Mouse (Mus musculus) MEL (cell line): ENCODE data around the gene Kif26b. TPM values are rescaled to one million over a fixed set of nuclear protein-coding genes. Genes with fewer than 3 reads are reported as not detected.

Experiments
- DNase-seq: peaks from one replicate; pipeline ENCODE4 v3.0.0; 2011; ENCODE audit warnings: low read depth, low spot score
- H3K27ac ChIP-seq: 2 replicates; pipeline ENCODE4 v1.5.1; 2012; ENCODE audit warnings: low read depth, mild to moderate bottlenecking, control low read depth, low read length, moderate library complexity; ENCODE audit not compliant: control insufficient read depth
- H3K27me3 ChIP-seq, 2 experiments: fragments of 150-350 bp in 1 of 2; sonication (generic) in 1 of 2; 2 replicates each; pipeline ENCODE4 v1.6.1; 2012; ENCODE audit warnings: low read length in 2 of 2, mild to moderate bottlenecking in 2 of 2, improper control_type of control experiment in 1 of 2, moderate library complexity in 1 of 2; ENCODE audit not compliant: insufficient read depth in 2 of 2, control insufficient read depth in 1 of 2
- H3K36me3 ChIP-seq, 2 experiments: 2 replicates each; pipeline ENCODE4 v1.6.1; 2012 to 2014; ENCODE audit warnings: low read length in 2 of 2, improper control_type of control experiment in 1 of 2, inconsistent platforms in 1 of 2, mild to moderate bottlenecking in 1 of 2; ENCODE audit not compliant: insufficient read depth in 2 of 2, control insufficient read depth in 1 of 2
- H3K4me1 ChIP-seq, 2 experiments: fragments of 150-350 bp in 1 of 2; sonication (generic) in 1 of 2; 2 replicates each; pipeline ENCODE4 v1.6.1; 2012; ENCODE audit warnings: low read length in 2 of 2, improper control_type of control experiment in 1 of 2, mild to moderate bottlenecking in 1 of 2; ENCODE audit not compliant: insufficient read depth in 2 of 2, control insufficient read depth in 1 of 2
- H3K4me3 ChIP-seq, 2 experiments: fragments of 150-350 bp in 1 of 2; sonication (generic) in 1 of 2; 2 replicates each; pipeline ENCODE4 v1.5.1; 2012; ENCODE audit warnings: low read depth in 2 of 2, low read length in 2 of 2, mild to moderate bottlenecking in 2 of 2, moderate library complexity in 2 of 2, control low read depth in 1 of 2, improper control_type of control experiment in 1 of 2; ENCODE audit not compliant: control insufficient read depth in 1 of 2, insufficient read depth in 1 of 2
- H3K79me2 ChIP-seq: 2 replicates; pipeline ENCODE4 v1.6.1; 2012; ENCODE audit warnings: mild to moderate bottlenecking, low read length, moderate library complexity; ENCODE audit not compliant: control insufficient read depth, poor library complexity, insufficient read depth
- H3K9ac ChIP-seq: 2 replicates; pipeline ENCODE4 v1.6.1; 2012; ENCODE audit warnings: low read depth, mild to moderate bottlenecking, control low read depth, low read length, moderate library complexity; ENCODE audit not compliant: control insufficient read depth, poor library complexity, severe bottlenecking
- H3K9me3 ChIP-seq: fragments of 150-350 bp; sonication (generic); replicated peaks from 2 replicates; pipeline ENCODE4 v1.6.1; 2012; ENCODE audit warnings: mild to moderate bottlenecking, low read length, improper control_type of control experiment, moderate library complexity; ENCODE audit not compliant: insufficient read depth
- CHD2 ChIP-seq: IDR thresholded peaks from 2 replicates; pipeline ENCODE4 v1.6.1; 2011; ENCODE audit warnings: low read length, improper control_type of control experiment
- CTCF ChIP-seq, 3 experiments: IDR thresholded peaks in 2 of 3; conservative IDR thresholded peaks in 1 of 3; 2 replicates each; pipeline ENCODE4 v1.5.1; 2011 to 2012; ENCODE audit warnings: low read length in 3 of 3, low read depth in 2 of 3, mild to moderate bottlenecking in 2 of 3, improper control_type of control experiment in 1 of 3, inconsistent platforms in 1 of 3, mixed read lengths in 1 of 3, moderate library complexity in 1 of 3; ENCODE audit not compliant: control insufficient read depth in 1 of 3, insufficient read depth in 1 of 3, poor library complexity in 1 of 3, severe bottlenecking in 1 of 3
- ETS1 ChIP-seq: IDR thresholded peaks from 2 replicates; pipeline ENCODE4 v1.6.1; 2012; ENCODE audit warnings: low read depth, mild to moderate bottlenecking, inconsistent platforms, low read length, improper control_type of control experiment, moderate library complexity
- GABPA ChIP-seq: IDR thresholded peaks from 2 replicates; pipeline ENCODE4 v1.6.1; 2012; ENCODE audit warnings: low read depth, mild to moderate bottlenecking, inconsistent platforms, low read length, improper control_type of control experiment, moderate library complexity
- HCFC1 ChIP-seq: IDR thresholded peaks from 2 replicates; pipeline ENCODE4 v1.6.1; 2012; ENCODE audit warnings: low read depth, mild to moderate bottlenecking, inconsistent platforms, low read length, improper control_type of control experiment, moderate library complexity
- JUND ChIP-seq: IDR thresholded peaks from 2 replicates; pipeline ENCODE4 v1.6.1; 2011; ENCODE audit warnings: low read depth, mild to moderate bottlenecking, improper control_type of control experiment, low read length
- KAT2A ChIP-seq: conservative IDR thresholded peaks from 2 replicates; pipeline ENCODE4 v1.6.1; 2012; ENCODE audit warnings: low read depth, low read length, improper control_type of control experiment, inconsistent platforms
- MAFK ChIP-seq: IDR thresholded peaks from 2 replicates; pipeline ENCODE4 v1.6.1; 2011; ENCODE audit warnings: low read depth, mild to moderate bottlenecking, low read length, improper control_type of control experiment, borderline replicate concordance
- MXI1 ChIP-seq: IDR thresholded peaks from 2 replicates; pipeline ENCODE4 v1.6.1; 2011; ENCODE audit warnings: mild to moderate bottlenecking, low read depth, low read length, improper control_type of control experiment
- MYC ChIP-seq: IDR thresholded peaks from 2 replicates; pipeline ENCODE4 v1.6.1; 2011; ENCODE audit warnings: low read depth, mild to moderate bottlenecking, low read length, improper control_type of control experiment, moderate library complexity
- NELFE ChIP-seq: IDR thresholded peaks from 2 replicates; pipeline ENCODE4 v1.6.1; 2011; ENCODE audit warnings: low read depth, low read length, improper control_type of control experiment
- POLR2A ChIP-seq, 2 experiments: IDR thresholded peaks; 2 replicates each; pipeline ENCODE4 v1.6.1; 2011 to 2012; ENCODE audit warnings: low read length in 2 of 2, mild to moderate bottlenecking in 2 of 2, control low read depth in 1 of 2, improper control_type of control experiment in 1 of 2, low read depth in 1 of 2, moderate library complexity in 1 of 2; ENCODE audit not compliant: control insufficient read depth in 1 of 2, insufficient read depth in 1 of 2, poor library complexity in 1 of 2
- POLR2AphosphoS2 ChIP-seq: IDR thresholded peaks from 2 replicates; pipeline ENCODE4 v1.6.1; 2011; ENCODE audit warnings: low read length, improper control_type of control experiment
- RCOR1 ChIP-seq: IDR thresholded peaks from 2 replicates; pipeline ENCODE4 v1.6.1; 2012; ENCODE audit warnings: low read depth, mild to moderate bottlenecking, inconsistent platforms, low read length, improper control_type of control experiment
- SMC3 ChIP-seq: IDR thresholded peaks from 2 replicates; pipeline ENCODE4 v1.6.1; 2011; ENCODE audit warnings: low read depth, low read length, improper control_type of control experiment
- TCF12 ChIP-seq: IDR thresholded peaks from 2 replicates; pipeline ENCODE4 v1.6.1; 2014; ENCODE audit warnings: low read depth, mild to moderate bottlenecking, inconsistent platforms, low read length, improper control_type of control experiment, moderate library complexity
- UBTF ChIP-seq: IDR thresholded peaks from 2 replicates; pipeline ENCODE4 v1.6.1; 2012; ENCODE audit warnings: low read depth, mild to moderate bottlenecking, inconsistent platforms, low read length, improper control_type of control experiment, moderate library complexity, borderline replicate concordance; ENCODE audit not compliant: insufficient read depth
- ZC3H11A ChIP-seq: IDR thresholded peaks from 2 replicates; pipeline ENCODE4 v1.6.1; 2012; ENCODE audit warnings: low read depth, mild to moderate bottlenecking, inconsistent platforms, low read length, improper control_type of control experiment
- ZKSCAN1 ChIP-seq: IDR thresholded peaks from 2 replicates; pipeline ENCODE4 v1.6.1; 2012; ENCODE audit warnings: low read depth, mild to moderate bottlenecking, inconsistent platforms, low read length, improper control_type of control experiment, moderate library complexity
- polyA plus RNA-seq, 2 experiments: library from polyadenylated mRNA; stranded (reverse) in 1 of 2; unstranded in 1 of 2; fragments of >175 nt in 1 of 2; fragments of >200 nt in 1 of 2; gene quantifications; 2 replicates each; pipeline versions ENCODE4 v1.2.1 to v1.2.4; 2012; ENCODE audit warnings: low replicate concordance in 2 of 2, low read depth in 1 of 2; ENCODE audit not compliant: insufficient read length in 2 of 2, insufficient read depth in 1 of 2, missing spikeins in 1 of 2
- total RNA-seq: library from RNA; depleted of rRNA; stranded (reverse); fragments of 300-350 nt; gene quantifications from 2 replicates; pipeline ENCODE4 v1.2.3, GENCODE M21; 2012

Kif26b gene
- total and polyA plus RNA-seq, 3 experiments, result 0.08 to 0.50 TPM; not detected in 1

DNA sequence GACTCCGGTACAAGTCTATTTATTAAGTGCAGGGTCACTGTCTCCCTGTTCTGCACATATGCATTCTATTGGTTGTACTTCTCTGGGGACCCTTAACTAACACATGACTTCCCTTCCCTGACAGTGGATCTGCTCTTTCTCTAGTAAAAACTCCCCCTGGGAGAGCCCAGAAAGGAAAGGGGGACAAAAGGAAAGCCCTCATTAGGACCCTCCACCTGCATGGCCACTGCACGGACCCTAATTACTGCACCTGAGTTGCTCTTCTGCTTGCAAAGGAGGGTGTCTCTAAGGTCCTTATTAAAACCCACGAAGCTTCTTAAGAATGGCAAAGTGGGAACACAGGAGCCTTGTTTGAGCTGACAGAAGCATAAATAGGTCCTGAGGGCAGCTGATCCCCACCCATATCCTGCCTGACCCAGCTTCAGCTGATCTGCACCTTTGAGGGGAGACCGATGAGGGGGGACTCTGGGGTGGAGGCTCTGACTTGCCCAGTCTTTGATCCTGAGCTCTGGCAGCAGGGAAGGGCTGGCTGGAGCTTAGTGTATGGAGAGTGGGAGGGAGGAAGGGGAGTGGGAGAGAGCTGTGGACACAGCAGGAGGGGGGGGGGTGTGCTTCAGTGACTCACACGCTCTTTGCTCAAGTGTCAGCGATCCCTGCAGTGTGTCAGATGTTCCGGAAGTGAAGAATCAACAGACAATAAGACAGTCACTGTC, 413.5 kb downstream of the Kif26b start:
- Histone ChIP-seq H3K4me3 (no peak overlapping the region), H3K27ac (no peak overlapping the region), H3K36me3 (no peaks in the 10 kb centered on the region), H3K4me1 (no peaks in the 10 kb centered on the region), H3K79me2 (no peaks in the 10 kb centered on the region), H3K27me3 (peaks cover 0 to 2% of the 10 kb centered on the region in 2 experiments; a peak in 1 of 4 replicates), H3K9ac (no peak overlapping the region), H3K9me3 (no peaks in the 10 kb centered on the region)
- no peak for TF ChIP-seq HCFC1
- TF ChIP-seq TCF12, result no peak
- no peak for TF ChIP-seq JUND
- no peak for TF ChIP-seq ZKSCAN1
- no peak for TF ChIP-seq UBTF
- no peak for TF ChIP-seq MXI1
- TF ChIP-seq MYC, result no peak
- no peak for TF ChIP-seq KAT2A
- no peak for TF ChIP-seq SMC3
- DNase-seq, result no peak

DNA sequence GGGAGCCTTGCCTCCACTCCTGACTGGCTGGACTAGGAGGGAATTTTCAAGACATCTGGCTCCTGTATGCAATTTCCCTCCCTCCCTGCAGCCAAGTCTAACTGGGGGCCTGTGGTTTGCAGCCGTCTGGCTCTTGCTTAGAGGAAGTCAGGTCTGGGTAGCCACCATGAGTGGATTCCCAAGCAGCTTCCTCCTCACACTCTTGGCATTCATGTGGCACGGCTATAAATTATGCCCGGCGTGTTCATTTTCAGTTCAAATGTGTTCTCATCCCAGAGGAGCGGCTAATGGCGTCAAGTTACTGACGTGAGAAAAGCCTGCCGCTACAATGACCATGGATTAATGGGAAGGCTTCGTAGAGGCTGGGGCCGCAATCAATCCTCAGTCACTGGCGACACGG, 424.0 kb downstream of the Kif26b start:
- TF ChIP-seq MAFK, result no peak
- no peak for TF ChIP-seq POLR2AphosphoS2
- TF ChIP-seq ETS1, result no peak
- H3K4me1 ChIP-seq, result no peaks in the 10 kb centered on the region
- no peak overlapping the region for H3K9ac ChIP-seq
- no peak for DNase-seq
- no peaks in the 10 kb centered on the region for H3K27me3 ChIP-seq
- no peaks in the 10 kb centered on the region; the same call in 1 of the 2 replicates for H3K9me3 ChIP-seq
- no peaks in the 10 kb centered on the region for H3K79me2 ChIP-seq
- H3K4me3 ChIP-seq, result no peak overlapping the region
- no peak overlapping the region for H3K27ac ChIP-seq
- H3K36me3 ChIP-seq, result no peaks in the 10 kb centered on the region

DNA sequence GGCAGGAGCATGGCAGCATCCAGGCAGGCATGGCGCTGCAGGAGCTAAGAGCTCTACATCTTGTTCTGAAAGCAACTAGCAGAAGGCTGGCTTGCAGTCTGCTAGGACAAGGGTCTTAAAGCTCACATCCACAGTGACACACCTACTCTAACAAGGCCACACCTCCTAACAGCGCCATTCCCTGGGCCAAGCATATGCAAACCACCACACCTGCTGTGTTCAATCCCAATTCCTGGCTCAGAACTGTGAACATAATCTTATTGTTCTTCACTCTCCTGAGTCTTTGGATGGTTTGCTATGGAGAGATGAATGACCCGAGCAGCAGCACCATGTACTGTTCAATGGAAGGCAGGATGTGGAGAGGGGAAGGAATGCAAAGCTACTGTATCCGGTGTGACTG, 429.7 kb downstream of the Kif26b start:
- Histone ChIP-seq H3K27ac (no peak overlapping the region), H3K79me2 (no peaks in the 10 kb centered on the region), H3K4me1 (no peaks in the 10 kb centered on the region), H3K9ac (no peak overlapping the region), H3K27me3 (no peaks in the 10 kb centered on the region), H3K4me3 (no peak overlapping the region), H3K36me3 (no peaks in the 10 kb centered on the region), H3K9me3 (no peaks in the 10 kb centered on the region)
- TF ChIP-seq GABPA (no peak), NELFE (no peak), CHD2 (no peak), RCOR1 (no peak), ZC3H11A (no peak), POLR2AphosphoS2 (no peak), POLR2A (IDR thresholded peaks at IDR 0.05; ENCODE audit: control insufficient read depth in 1 of 2, insufficient read depth in 1 of 2, low read depth in 1 of 2, low read length in 2 of 2, poor library complexity in 1 of 2) (no peak), CTCF (IDR thresholded peaks at IDR 0.05 in 2 of 3, conservative IDR thresholded peaks at IDR 0.05 in 1 of 3; ENCODE audit: control insufficient read depth in 1 of 3, insufficient read depth in 1 of 3, low read depth in 2 of 3, low read length in 3 of 3, poor library complexity in 1 of 3, severe bottlenecking in 1 of 3) (no peak), ETS1 (no peak), KAT2A (no peak), UBTF (no peak)
- no peak for DNase-seq
